Mouse (Mus musculus): ENCODE data around the gene Eef1e1. TPM values are rescaled to one million over a fixed set of nuclear protein-coding genes. Genes with fewer than 3 reads are reported as not detected.
A peak's percentile ranks its signal among the peaks of the same experiment; 100 is the strongest.

Gene Eef1e1
- total RNA-seq (2012; rRNA removed) = 187 and 218 TPM in 2 replicates
- 100 to 1,000 TPM in 1 of 2 experiments, not detected in 1; 194 TPM for polyA plus RNA-seq (2012; ENCODE audit: insufficient read depth in 1 of 2, insufficient read length in 2 of 2, low read depth in 1 of 2, low replicate concordance in 2 of 2, missing spikeins in 1 of 2)

DNA sequence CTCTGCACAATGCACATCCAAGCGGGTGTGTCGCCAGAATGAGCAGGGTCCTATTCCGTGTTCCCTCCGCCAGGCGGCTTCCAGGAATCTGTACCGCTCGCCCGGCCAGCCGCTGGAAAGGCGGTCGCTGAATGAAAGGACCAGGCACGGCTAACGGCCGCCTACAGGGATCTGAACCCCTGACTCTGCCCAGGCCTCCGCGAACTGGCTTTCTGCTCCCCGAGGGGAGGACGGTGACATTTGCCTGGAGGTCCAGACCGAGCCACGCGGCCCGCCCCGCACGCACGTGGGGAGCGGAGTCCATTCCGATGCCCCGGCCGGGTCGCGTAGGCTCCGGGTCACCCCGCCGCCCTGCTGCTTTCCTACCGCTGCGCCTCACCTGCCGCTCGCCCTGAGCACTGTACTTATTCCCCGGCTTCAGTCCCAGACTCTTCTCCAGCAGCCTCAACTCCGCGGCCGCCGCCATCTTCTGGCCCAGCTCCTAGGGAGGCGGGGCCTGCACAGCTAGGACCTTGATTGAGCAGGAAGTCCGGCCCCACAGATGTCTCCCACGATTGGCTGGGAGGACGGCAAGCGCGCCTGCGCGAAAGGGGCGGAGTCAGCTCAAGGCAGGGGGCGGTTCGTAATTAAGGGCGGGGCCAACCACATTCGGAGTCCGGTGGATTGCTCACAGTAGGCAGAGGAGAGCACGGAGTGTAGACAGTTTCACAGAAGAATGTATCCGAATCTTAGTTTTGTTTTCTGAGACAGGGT is at the start of gene Eef1e1:
Gene Eef1e1, minus strand, starts transcription at position 531 of the 753 bp plus-strand sequence.
- Histone ChIP-seq H3K4me1 (ENCODE audit: control insufficient read depth in 1 of 2, insufficient read depth in 2 of 2, low read length in 2 of 2) (peaks cover 9 to 10% of the 10 kb centered on the region in 2 experiments; a peak in 3 of 4 replicates), H3K9me3 (replicated peaks; ENCODE audit: insufficient read depth, low read length) (no peaks in the 10 kb centered on the region), H3K27ac (ENCODE audit: control insufficient read depth, low read depth, low read length) (peak within 1 kb of the TSS; percentile 78), H3K36me3 (ENCODE audit: control insufficient read depth in 1 of 2, insufficient read depth in 2 of 2, low read length in 2 of 2) (peaks cover 24 to 30% of the 10 kb centered on the region in 2 experiments), H3K9ac (ENCODE audit: control insufficient read depth, low read depth, low read length, poor library complexity, severe bottlenecking) (peak within 1 kb of the TSS; percentile 95), H3K27me3 (ENCODE audit: control insufficient read depth in 1 of 2, insufficient read depth in 2 of 2, low read length in 2 of 2) (no peaks in the 10 kb centered on the region), H3K79me2 (ENCODE audit: control insufficient read depth, insufficient read depth, low read length, poor library complexity) (peaks cover 36% of the 10 kb centered on the region), H3K4me3 (ENCODE audit: control insufficient read depth in 1 of 2, insufficient read depth in 1 of 2, low read depth in 2 of 2, low read length in 2 of 2) (peak within 1 kb of the TSS; percentile 76 to 80)
- DNase-seq (ENCODE audit: low read depth, low spot score) = peak; percentile 97
- TF ChIP-seq ZNF384 (IDR thresholded peaks at IDR 0.05; ENCODE audit: low read depth, low read length) (no peak), TAL1 (IDR thresholded peaks at IDR 0.05; ENCODE audit: low read length) (no peak), GABPA (IDR thresholded peaks at IDR 0.05; ENCODE audit: low read depth, low read length) (no peak), MXI1 (IDR thresholded peaks at IDR 0.05; ENCODE audit: low read depth, low read length) (peak; percentile 97), CTCF (IDR thresholded peaks at IDR 0.05 in 2 of 3, conservative IDR thresholded peaks at IDR 0.05 in 1 of 3; ENCODE audit: control insufficient read depth in 1 of 3, insufficient read depth in 1 of 3, low read depth in 2 of 3, low read length in 3 of 3, poor library complexity in 1 of 3, severe bottlenecking in 1 of 3) (peak in 2 of 3 experiments; percentile 16 to 22; a peak in 1 of 6 replicates), MEF2A (IDR thresholded peaks at IDR 0.05; ENCODE audit: extremely low read depth, insufficient replicate concordance, low read depth, low read length, poor library complexity, severe bottlenecking) (no peak), USF2 (IDR thresholded peaks at IDR 0.05; ENCODE audit: borderline replicate concordance in 1 of 2, insufficient read depth in 1 of 2, low read depth in 1 of 2, low read length in 2 of 2) (no peak), NRF1 (IDR thresholded peaks at IDR 0.05; ENCODE audit: insufficient read depth, low read depth, low read length, poor library complexity, severe bottlenecking) (peak; percentile 75), E2F4 (IDR thresholded peaks at IDR 0.05; ENCODE audit: borderline replicate concordance, low read depth, low read length) (no peak), JUND (IDR thresholded peaks at IDR 0.05; ENCODE audit: low read depth, low read length) (no peak), USF1 (IDR thresholded peaks at IDR 0.05; ENCODE audit: low read depth, low read length) (0 out of 2 replicates have a peak, but pooled peaks have one; percentile 16), NELFE (IDR thresholded peaks at IDR 0.05; ENCODE audit: low read depth, low read length) (peak; percentile 84), ETS1 (IDR thresholded peaks at IDR 0.05; ENCODE audit: low read depth, low read length) (peak; percentile 14; the same call in 1 of the 2 replicates), ZMIZ1 (IDR thresholded peaks at IDR 0.05; ENCODE audit: low read depth, low read length) (peak; percentile 89), SMC3 (IDR thresholded peaks at IDR 0.05; ENCODE audit: low read depth, low read length) (no peak), MAZ (IDR thresholded peaks at IDR 0.05; ENCODE audit: low read depth, low read length) (no peak), MAX (IDR thresholded peaks at IDR 0.05; ENCODE audit: low read length) (peak; percentile 93), GATA1 (IDR thresholded peaks at IDR 0.05; ENCODE audit: low read depth, low read length) (no peak), ZKSCAN1 (IDR thresholded peaks at IDR 0.05; ENCODE audit: low read depth, low read length) (no peak), RAD21 (IDR thresholded peaks at IDR 0.05; ENCODE audit: low read depth, low read length) (no peak), ELF1 (IDR thresholded peaks at IDR 0.05; ENCODE audit: low read depth, low read length) (peak; percentile 92), TBP (IDR thresholded peaks at IDR 0.05; ENCODE audit: low read depth, low read length) (no peak; the same call in 1 of the 2 replicates), POLR2A (IDR thresholded peaks at IDR 0.05; ENCODE audit: control insufficient read depth in 1 of 2, insufficient read depth in 1 of 2, low read depth in 1 of 2, low read length in 2 of 2, poor library complexity in 1 of 2) (peak; percentile 87 to 92), HCFC1 (IDR thresholded peaks at IDR 0.05; ENCODE audit: low read depth, low read length) (peak; percentile 74), BHLHE40 (IDR thresholded peaks at IDR 0.05; ENCODE audit: borderline replicate concordance, low read depth, low read length) (no peak), KAT2A (conservative IDR thresholded peaks at IDR 0.05; ENCODE audit: low read depth, low read length) (no peak; the same call in 1 of the 2 replicates), EP300 (IDR thresholded peaks at IDR 0.05; ENCODE audit: low read depth in 1 of 2, low read length in 2 of 2) (0 out of 4 replicates have a peak, but pooled peaks of 1 of the 2 experiments have one; percentile 14), MYC (IDR thresholded peaks at IDR 0.05; ENCODE audit: low read depth, low read length) (peak; percentile 88), POLR2AphosphoS2 (IDR thresholded peaks at IDR 0.05; ENCODE audit: low read length) (peak; percentile 78), ZC3H11A (IDR thresholded peaks at IDR 0.05; ENCODE audit: low read depth, low read length) (no peak), CHD2 (IDR thresholded peaks at IDR 0.05; ENCODE audit: low read length) (no peak), UBTF (IDR thresholded peaks at IDR 0.05; ENCODE audit: borderline replicate concordance, insufficient read depth, low read depth, low read length) (no peak), POLR2AphosphoS5 (IDR thresholded peaks at IDR 0.05; ENCODE audit: borderline replicate concordance, low read depth, low read length) (no peak), CHD1 (IDR thresholded peaks at IDR 0.05; ENCODE audit: low read depth, low read length) (no peak), TCF12 (IDR thresholded peaks at IDR 0.05; ENCODE audit: low read depth, low read length) (peak; percentile 69)
